Mouse (Mus musculus): ENCODE measurements around the gene Ndufaf8.

The Ndufaf8 gene

GRCm38 (mm10) chr11:120098588-120099511, at the start of gene Ndufaf8, which contains the start of gene Tepsin:
Gene Ndufaf8 (plus strand): TSS chr11:120098928.
Gene Tepsin (minus strand): TSS chr11:120098731.
- peak; percentile 98 for DNase-seq

- no peak for DNase-seq
Measured at GRCm38 (mm10) chr11:120049067-120049466, 49.7 kb upstream of the Ndufaf8 start.

- no peak for DNase-seq
Measured at GRCm38 (mm10) chr11:120051124-120051811, 47.5 kb upstream of the Ndufaf8 start.

GRCm38 (mm10) chr11:120052274-120052673, 46.5 kb upstream of the Ndufaf8 start:
- DNase-seq = no peak

GRCm38 (mm10) chr11:120053846-120054245, 44.9 kb upstream of the Ndufaf8 start:
- DNase-seq = no peak

- DNase-seq = no peak
Measured at GRCm38 (mm10) chr11:120055953-120056732, 42.6 kb upstream of the Ndufaf8 start.

- DNase-seq = no peak
Measured at GRCm38 (mm10) chr11:120060634-120061033, 38.1 kb upstream of the Ndufaf8 start.

GRCm38 (mm10) chr11:120063326-120063725, 35.4 kb upstream of the Ndufaf8 start:
- DNase-seq = no peak

- no peak for DNase-seq
Measured at GRCm38 (mm10) chr11:120064006-120064667, 34.6 kb upstream of the Ndufaf8 start.

GRCm38 (mm10) chr11:120064668-120065040, 34.1 kb upstream of the Ndufaf8 start:
- DNase-seq = no peak

- DNase-seq = no peak
Measured at GRCm38 (mm10) chr11:120065291-120065690, 33.4 kb upstream of the Ndufaf8 start.

GRCm38 (mm10) chr11:120067834-120068233, 30.9 kb upstream of the Ndufaf8 start:
- no peak for DNase-seq

GRCm38 (mm10) chr11:120069261-120069660, 29.5 kb upstream of the Ndufaf8 start:
- no peak for DNase-seq

- no peak for DNase-seq
Measured at GRCm38 (mm10) chr11:120070286-120070930, 28.3 kb upstream of the Ndufaf8 start.

GRCm38 (mm10) chr11:120071065-120071464, 27.7 kb upstream of the Ndufaf8 start:
- no peak for DNase-seq

- DNase-seq = no peak
Measured at GRCm38 (mm10) chr11:120071731-120072320, 26.9 kb upstream of the Ndufaf8 start.

- no peak for DNase-seq
Measured at GRCm38 (mm10) chr11:120072986-120073647, 25.6 kb upstream of the Ndufaf8 start.

GRCm38 (mm10) chr11:120076191-120076590, 22.5 kb upstream of the Ndufaf8 start:
- no peak for DNase-seq

GRCm38 (mm10) chr11:120080282-120080681, 18.4 kb upstream of the Ndufaf8 start:
- DNase-seq = no peak

- no peak for DNase-seq
Measured at GRCm38 (mm10) chr11:120085891-120086627, 12.7 kb upstream of the Ndufaf8 start.
